Mouse (Mus musculus): ENCODE results near the gene Lsm6.

Lsm6 gene

DNA sequence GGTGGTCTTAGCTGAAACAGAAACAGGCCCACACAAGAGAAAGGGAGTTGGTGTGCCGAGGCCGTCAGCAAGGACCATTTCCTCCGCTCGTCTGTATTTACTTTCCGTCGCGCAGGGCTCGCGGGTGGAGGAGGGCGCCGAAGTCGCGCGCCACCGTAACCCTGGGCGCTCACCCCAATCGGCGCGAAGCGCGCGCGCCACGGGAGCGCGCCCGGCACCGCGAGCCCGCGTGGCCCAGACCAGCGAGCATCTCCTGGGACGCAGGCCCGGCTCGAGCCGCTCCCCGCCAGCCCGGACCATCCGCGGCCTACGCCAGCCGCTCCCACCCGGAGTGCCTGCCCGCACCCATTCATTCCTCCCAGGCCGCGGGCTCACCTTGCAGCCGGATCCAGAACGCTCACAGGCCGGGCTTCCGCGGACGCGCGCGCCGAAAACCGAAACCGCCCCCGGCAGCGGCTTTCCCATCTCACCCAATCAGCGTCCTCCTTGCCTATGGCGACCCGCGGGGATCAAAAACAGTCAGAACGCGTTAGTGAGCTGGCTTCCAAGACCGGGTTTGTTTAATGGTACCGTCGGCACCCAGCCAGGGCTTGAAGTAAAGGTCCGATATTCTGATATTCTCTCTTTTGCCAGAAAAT is at the start of gene Lsm6:
Gene Lsm6, minus strand, starts transcription at position 468 of the 638 bp plus-strand sequence.
- peak; percentile 97 for DNase-seq (ENCODE audit: low read depth, low spot score)

DNA sequence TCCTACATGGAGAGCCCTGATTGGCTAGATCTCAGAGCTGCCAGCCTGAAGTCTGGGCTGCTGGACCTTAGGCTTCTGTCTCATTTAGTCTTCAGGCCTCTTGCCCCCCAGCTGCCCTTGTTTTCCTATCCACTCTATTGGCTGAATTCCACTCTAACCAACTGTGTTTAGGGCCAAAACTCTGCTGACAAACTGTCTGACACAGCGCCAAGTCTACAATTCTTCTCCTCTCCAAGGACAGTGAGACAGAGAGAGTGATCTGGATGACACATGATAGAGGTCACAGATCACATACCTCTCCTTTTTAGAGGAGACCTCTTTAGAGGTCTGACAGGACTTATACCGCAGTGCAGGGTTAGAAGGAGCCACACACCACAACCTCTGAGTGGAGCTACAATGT is 46.1 kb upstream of the Lsm6 start:
- no peak for DNase-seq (ENCODE audit: low read depth, low spot score)

DNA sequence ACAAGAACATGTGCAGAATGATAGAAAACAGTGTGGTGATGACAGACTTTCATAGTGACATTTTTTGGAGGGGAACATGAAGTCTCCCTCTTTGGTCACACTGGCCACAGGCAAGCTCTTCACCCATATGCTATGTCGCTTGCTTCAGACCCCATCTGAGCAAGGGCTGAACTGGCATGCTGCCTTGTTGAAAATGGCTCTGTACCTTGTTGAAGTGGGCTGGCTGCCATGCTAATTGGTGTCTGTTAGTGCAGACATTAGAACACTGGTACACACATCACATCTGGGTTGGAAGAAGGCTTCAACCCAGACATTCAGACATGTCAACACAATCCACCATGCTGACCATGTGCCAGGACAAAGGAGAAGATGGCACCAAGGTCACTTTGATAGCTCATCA is 42.1 kb upstream of the Lsm6 start:
- DNase-seq (ENCODE audit: low read depth, low spot score): no peak

DNA sequence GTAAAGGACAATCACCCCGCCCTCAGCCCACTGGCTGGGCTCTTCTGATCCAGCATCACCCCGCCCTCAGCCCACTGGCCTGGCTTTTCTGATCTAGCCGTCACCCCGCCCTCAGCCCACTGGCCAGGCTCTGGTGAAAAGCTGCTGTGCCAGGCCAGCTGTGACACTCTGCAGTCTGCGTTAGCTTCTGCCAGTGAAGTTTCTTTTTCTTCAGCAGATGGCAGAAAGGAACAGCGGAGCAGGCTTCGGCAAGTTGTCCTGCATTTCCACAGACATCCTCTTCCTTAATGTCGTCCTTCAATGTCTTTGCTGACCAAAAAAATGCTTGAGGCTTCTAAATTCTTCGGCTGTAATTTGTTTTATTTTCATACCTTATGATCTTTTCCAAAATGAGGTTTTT is 41.1 kb upstream of the Lsm6 start:
- DNase-seq (ENCODE audit: low read depth, low spot score): no peak

DNA sequence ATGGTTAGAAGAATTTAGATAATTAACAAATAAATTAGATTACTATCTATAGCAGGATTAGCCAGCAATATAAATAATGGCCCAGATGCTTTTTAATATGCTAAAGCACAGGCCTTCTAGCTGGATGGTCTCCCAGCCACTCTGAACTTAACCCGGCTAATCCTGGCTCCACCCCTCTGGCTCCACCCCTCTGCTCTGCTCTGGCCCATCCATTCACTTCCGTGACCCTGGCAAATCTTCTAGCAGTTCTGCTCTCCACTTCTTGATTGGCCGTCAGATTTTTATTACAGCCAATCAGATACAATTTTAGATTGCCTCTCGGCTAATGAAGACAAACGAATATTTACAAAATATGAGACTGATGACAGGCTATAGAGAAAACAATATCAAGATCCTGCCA is 39.8 kb upstream of the Lsm6 start:
- DNase-seq (ENCODE audit: low read depth, low spot score): no peak

DNA sequence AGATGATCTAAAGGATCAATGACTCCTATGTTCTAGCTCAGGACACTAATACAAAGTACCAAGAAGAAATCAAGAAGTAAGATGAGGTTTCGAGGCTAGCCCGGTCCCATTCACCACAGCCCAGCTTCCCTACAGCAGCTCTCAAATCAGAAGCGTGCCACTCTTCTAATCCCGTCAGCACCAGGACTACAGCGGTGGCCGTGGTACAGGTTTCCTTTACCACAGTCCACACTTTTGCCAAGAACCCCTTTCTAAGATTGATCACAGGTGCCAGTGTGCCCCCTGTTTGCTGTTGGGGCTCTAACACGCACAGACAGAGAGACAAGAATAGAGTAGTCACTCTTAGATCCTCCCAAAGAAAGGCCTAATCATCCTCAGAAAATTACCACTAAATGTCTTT is 36.5 kb upstream of the Lsm6 start:
- DNase-seq (ENCODE audit: low read depth, low spot score): no peak

DNA sequence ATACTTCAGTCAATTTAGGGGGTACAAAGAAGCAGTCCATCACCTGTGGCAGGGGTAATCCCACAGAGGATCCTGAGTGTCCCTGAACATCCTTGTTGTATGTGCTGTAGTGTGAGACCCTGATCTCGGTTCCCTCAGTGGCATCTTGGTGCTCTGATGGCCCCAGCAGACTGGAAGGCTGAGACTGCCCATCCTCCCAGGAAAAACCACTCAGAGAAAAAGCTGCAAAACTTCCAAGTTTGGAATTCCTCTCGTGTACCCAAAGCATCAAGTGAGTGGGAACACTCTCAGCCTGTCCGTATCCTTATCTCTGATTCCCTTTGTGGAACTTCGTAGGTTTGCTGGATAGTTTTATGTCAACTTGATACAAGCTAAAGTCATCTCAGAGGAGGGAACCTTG is 31.3 kb upstream of the Lsm6 start:
- DNase-seq (ENCODE audit: low read depth, low spot score): no peak

DNA sequence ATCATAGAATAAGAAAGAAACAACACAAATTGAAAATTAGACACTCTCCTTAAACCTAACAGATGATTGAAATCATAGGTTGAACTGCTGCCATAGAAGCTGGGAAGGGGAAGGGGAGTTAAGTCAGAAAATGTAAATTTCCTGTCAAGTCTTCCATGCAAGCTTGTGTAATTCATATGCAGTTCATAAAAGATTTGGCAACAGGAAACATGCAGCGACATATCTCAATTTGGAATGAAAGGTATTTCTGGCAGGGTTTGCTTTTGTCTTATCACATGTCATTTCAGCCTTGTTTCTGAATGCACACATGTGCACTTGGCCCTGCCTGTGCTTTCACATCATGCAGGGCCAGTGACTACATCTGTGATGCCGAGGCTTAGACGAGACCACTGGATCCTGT is 26.3 kb upstream of the Lsm6 start:
- no peak for DNase-seq (ENCODE audit: low read depth, low spot score)

DNA sequence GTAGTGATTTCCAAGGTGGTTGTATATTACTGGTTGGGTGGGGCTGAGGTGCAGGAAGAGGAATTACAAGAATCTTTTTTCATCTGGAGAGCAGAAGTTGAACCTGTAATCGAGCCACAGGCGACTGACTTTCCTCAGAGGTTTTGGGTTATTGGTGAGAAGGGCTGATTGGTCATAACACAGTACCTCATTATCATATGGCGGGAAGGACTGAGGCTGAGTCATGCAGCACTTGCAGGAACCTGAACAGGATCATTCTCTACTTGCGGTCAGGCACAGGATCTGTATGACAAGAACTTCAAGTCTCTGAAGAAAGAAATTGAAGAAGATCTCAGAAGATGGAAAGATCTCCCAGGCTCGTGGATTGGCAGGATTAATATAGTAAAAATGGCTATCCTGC is 23.6 kb upstream of the Lsm6 start:
- DNase-seq (ENCODE audit: low read depth, low spot score): no peak

DNA sequence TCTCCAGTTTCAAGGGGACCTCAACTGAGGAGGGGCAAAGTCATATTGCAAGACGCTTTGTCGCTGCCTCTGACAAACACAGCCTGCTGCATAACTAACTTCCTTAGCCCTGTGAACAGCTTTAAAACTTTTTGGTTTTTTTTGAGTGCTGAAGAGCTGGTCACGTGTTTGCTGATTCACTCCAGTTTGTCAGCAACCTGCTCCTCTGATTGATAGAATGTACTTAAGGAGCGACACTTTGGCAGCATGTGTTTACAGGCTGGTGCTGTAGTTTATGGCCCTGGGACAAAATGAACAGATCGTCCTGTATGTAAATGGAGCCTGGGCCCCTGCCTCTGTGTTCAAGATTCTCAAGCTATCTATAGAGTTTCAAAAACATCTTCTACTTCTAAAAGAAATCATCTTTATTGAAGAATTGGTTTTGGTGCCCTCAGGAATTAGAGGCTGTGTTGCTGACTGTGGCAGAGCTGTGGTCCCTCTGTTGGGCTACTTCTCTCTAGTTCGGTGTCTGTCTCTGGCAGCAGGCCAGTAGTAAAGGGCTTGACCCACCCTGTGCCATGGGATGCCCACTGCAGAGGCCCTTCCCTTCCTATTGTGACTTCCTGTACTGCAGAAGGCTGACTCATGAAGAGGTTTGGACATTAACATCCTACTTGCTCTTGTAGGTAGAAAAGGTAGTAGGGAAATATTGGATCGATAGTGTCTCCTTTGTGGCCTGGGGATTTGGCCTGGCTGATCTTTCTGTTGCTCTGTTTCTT is 17.9 kb upstream of the Lsm6 start:
- no peak for DNase-seq (ENCODE audit: low read depth, low spot score)

DNA sequence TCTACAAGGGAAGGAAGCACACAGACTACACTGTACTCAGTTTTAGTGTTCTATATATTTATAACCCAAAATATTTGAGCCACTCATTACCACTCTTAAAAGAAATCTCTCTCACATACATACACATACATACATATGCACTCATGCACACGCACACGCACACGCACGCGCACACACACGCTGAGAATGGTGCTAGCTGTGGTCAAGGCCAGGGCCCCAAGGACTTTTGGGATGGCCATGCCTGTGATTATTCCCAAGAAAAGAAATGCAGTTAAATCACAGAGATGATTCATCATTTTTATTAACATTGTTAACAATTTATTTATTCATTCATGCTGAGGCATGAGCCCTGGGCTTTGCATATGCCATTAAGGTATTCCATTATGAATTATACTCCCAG is 15.2 kb upstream of the Lsm6 start:
- DNase-seq (ENCODE audit: low read depth, low spot score): no peak

DNA sequence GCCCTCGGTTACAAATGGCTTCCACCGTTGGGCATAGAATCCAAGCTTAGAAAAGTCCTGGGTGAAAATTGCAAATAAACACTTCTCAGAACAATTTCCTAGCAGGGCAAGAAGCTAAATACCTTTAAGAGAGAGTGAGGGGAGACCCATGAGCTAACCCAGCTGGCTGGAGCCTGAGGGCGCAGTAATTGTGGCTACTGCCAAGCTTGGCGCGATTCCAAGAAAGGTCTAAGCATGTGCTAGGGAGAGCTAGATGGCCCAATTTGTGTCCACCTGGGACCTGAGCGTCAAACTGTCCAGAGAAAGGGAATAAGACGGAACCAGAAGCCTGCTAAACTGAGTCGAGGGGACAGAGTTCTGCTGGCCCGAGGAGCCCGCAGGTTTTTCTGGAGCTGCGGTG is 7.5 kb upstream of the Lsm6 start:
- DNase-seq (ENCODE audit: low read depth, low spot score): no peak

DNA sequence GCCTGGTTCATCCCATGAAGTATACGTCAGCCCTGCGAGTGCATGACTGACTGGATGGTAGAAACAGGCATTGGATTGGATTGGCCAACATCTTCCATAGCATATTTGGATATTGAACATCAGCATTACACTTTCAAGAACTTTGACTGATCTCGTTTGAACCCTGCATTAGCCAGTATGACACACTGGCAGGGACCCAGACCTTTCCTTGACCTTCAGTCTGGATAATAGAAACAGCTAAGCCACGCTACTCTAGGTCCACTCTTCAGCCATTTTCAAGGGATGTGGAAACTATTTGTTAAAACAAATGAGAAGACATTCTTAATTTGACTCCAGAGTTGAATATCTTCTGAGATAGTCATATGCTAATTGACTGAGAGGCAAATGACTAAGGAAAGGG is 3.6 kb upstream of the Lsm6 start:
- DNase-seq (ENCODE audit: low read depth, low spot score): no peak

DNA sequence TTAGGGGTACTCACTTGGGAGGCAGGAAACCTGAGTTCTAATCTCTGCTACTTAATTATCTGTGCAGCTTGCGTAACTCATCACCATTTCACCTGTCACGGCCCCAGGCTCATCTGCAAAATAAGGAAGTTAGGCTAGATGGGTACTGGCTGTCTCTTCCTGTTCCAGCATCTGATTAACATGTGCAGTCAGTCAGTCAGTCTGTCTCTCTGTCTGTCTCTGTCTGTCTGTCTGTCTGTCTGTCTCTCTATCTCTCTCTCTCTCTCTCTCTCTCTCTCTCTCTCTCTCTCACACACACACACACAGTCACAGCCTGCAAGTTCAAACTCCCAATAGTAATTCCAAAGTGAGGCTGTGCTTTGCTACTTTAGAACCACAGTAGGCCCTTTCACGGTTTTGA is 967 bp downstream of the Lsm6 start:
- DNase-seq (ENCODE audit: low read depth, low spot score): peak; percentile 66

DNA sequence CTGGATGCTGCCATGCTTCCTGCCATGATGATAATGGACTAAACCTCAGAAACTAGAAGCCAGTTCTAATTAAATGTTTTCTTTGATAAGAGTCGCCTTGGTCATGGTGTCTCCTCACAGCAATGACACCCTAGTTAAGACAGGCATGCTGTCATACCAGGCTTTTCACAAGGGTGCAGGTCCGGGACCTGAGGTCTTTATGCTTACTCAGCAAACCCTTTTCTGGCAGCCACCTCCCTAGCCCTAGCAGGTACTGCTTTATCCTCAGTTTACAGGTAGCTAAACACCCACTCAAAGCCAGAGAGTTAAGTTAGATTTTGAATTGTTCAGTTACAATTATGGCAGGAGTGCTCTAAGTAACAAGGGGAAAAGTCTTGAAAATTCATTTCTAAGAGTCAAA is 6.2 kb downstream of the Lsm6 start:
- DNase-seq (ENCODE audit: low read depth, low spot score): no peak

DNA sequence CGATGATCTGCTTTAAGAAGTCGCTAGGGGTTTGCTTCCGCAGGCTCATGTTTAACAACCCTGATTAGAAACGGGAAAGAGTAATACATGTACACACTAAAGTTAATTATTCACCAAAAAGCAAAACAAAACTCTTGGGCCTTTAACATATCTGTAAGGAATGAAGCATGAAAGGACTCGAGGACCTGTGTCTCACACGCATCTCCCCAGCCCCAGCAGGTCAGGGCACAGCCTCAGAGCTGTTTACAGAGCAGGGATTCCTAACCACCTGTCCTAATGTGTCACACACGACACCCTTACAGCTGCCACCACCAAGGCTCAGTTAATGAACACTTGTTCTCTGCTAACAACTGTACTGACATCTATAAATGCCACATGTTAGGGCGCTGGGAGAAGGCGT is 7.9 kb downstream of the Lsm6 start:
- no peak for DNase-seq (ENCODE audit: low read depth, low spot score)

DNA sequence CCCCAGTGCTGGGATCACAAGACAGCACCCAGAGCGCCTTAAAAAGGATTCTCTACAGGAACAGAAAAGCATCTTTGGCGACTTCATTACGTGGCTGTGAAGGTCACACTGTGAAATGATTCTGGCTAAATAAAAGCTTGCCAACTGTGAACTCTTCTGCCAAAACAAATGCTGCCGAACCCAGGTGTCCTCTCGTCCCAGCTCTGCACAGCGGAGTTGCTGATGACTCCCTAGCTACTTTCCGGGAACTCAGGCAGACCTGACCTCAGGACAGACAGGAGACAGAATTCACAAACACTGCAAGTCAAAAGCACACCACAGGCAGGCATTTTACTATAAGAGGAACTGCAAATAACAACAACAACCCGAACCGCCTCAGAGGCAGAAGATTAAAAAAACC is 8.5 kb downstream of the Lsm6 start:
- no peak for DNase-seq (ENCODE audit: low read depth, low spot score)

DNA sequence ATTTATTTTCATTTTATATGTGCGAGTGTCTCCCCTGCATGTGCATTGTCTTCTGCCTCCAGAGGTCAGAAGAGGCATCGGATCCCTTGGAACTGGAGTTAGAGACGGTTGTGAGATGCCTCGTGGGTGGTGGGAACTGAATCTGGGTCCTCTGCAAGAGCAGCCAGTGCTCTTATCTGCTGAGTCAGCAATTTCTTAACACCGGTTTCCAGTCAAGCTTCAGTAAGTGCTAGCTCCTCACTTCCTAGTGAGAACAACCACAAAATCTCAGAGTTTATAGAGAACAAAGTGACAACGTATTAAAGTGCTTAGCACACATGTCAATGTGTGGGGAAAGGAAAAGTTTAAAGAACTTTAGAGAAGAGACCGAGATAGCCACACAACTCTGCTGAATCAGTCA is 9.2 kb downstream of the Lsm6 start:
- DNase-seq (ENCODE audit: low read depth, low spot score): no peak

DNA sequence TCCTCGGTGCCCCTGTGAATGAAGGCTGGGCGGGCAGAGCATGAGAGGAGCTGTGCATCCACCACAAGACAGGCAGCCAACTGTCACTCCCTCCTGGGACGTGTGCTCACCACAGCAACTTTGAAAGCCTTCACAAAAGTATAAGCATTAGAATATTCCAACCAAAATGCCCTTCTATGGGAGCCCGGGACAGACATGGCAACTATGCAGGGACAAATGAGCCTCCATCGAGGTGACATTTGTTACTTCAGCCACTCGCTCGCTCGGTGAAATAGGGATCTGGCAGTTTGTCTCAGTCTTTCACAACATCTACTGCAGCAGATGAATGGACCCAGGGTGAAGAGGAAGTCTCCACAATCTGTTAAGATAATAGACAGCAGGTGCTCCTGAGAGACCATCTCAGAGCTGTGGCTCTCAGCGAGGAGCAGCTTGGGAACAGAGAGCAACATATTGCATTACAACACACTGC is 10.7 kb downstream of the Lsm6 start:
- no peak for DNase-seq (ENCODE audit: low read depth, low spot score)

DNA sequence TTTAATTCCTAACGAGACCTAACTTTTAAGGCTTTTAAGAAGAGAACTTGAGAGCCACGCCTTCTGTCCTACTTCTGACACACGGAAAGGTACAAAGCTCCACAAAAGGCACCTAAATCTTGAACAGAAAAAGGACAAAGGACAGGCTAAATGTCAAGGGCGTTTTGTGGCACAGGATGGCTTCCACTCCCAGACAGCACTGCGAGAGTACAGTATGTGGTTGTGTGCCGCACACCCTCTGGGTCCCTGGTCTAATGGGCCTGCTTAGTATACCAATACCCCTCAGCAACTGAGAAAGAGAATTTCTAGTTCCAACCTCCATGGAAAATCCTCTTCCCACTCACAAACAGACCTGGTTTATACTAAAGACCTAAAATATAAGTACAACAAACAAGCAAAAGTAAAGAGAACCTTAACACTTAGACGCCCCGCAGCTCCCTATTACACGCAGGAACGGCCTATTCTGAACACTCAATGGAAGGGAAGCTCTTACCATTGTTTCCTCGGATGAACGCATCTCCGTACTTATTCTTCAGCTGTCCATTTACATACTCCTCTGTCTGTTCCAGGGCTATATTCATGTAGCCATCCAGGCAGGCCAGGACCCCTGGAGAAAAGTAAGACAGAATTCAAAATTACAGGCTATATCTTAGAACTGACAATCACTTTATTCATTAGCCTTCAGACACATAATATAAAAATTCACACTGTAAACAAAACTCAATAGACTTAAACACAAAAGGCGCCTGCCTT is 11.3 kb downstream of the Lsm6 start:
- DNase-seq (ENCODE audit: low read depth, low spot score): no peak

DNA sequence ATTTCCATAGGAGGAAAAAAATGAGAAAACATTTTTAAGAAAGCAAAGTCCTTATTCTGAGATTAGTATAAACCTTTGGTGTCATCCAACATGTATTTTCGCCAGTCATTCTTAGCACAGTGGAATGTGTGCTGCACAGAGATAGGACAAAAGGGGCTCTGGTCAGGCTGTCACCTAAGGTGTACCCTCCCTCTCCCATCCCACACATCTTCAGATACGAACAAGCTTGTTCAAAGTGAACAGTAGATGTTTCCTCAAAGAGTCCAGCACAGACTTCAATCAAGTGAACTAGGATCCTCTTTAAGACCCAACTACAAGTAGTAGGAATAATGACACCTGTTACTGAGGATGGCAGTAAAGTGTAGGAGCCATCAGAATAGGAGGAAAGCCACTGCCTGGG is 12.1 kb downstream of the Lsm6 start:
- DNase-seq (ENCODE audit: low read depth, low spot score): no peak

DNA sequence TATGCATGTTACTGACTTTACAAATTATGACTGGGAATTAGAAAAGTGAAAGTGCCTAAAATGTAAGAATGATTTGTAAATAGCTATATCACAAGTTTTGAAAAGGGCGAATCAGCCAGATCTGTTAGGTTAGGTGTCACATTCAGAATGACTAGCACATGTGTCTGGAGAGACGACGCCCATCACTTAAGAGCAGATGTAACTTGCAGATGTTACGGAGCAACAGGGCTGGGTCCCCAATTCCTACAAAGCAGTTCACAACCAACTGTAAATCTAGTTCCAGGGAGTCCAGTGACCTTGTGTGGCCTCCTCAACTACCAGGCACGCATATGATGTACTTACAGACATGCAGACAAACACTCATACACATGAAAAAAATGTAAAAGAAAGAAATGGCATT is 12.5 kb downstream of the Lsm6 start:
- DNase-seq (ENCODE audit: low read depth, low spot score): no peak

DNA sequence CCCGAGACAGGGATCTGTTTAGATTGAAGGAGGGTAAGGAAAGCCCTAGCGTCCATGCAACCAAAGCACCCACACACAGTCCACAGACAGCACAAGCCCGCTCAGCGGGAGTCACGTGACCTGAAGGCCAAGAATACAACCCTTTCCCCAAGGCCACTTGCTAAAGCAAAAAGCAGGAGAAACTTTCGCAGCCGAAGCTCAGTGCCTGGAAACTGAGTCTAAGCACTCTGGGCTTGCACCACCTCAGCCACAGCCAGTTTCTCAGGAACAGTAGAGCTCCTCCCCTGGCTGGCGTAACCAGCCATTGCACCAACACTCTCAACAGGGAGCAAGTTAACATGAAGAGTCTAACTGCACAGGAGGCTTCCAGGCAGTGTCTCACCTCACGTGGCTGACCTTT is 13.7 kb downstream of the Lsm6 start:
- DNase-seq (ENCODE audit: low read depth, low spot score): no peak
